Comparison of ENCODE assay signal across 8 mouse cellular contexts in genomic region chr13:23285191-23285920, GRCm38 (mm10). TPM values are rescaled to one million over a fixed set of nuclear protein-coding genes. Genes with fewer than 3 reads are reported as not detected.
DNase-seq lines count a peak whose midpoint lies in the region; ATAC-seq and TF ChIP-seq lines count a peak whose summit lies in the region.

No protein-coding gene starts in this region.

- WGBS in forebrain, postnatal 0 days = 3% methylated on average over 22 of the region's 22 CpGs
- whole genome bisulfite sequencing in liver, postnatal 0 days (ENCODE audit: insufficient replicate concordance) = 2% methylated on average over 22 of the region's 22 CpGs

- H3K36me3 ChIP-seq in forebrain, postnatal 0 days (ENCODE audit: insufficient read depth) = no peaks in the 10 kb centered on the region
- H3K36me3 ChIP-seq in liver, postnatal 0 days (replicated peaks; ENCODE audit: insufficient read depth, low read length) = no peaks in the 10 kb centered on the region

- peak overlapping the region; percentile 67 for H3K4me2 ChIP-seq in forebrain, postnatal 0 days (ENCODE audit: low read depth)
- H3K4me2 ChIP-seq in liver, postnatal 0 days (ENCODE audit: low read depth, low read length) = peak overlapping the region; percentile 72

- peak overlapping the region; percentile 15; the same call in 1 of the 2 replicates for H3K9ac ChIP-seq in forebrain, postnatal 0 days
- no peak overlapping the region for H3K9ac ChIP-seq in liver, postnatal 0 days (replicated peaks)

- peaks cover 3% of the 10 kb centered on the region; the same call in 1 of the 2 replicates for H3K27me3 ChIP-seq in forebrain, postnatal 0 days (ENCODE audit: insufficient read depth, low read length)
- H3K27me3 ChIP-seq in liver, postnatal 0 days (ENCODE audit: insufficient read depth, low read length) = 0 out of 2 replicates have a peak, but pooled peaks cover 9% of the 10 kb centered on the region

- no peak overlapping the region for H3K27ac ChIP-seq in bone marrow macrophage, adult 2 months (ENCODE audit: insufficient read depth, low read depth, low read length)
- no peak overlapping the region for H3K27ac ChIP-seq in forebrain, postnatal 0 days (ENCODE audit: low read depth, low read length)
- H3K27ac ChIP-seq in liver, postnatal 0 days (ENCODE audit: low read depth) = no peak overlapping the region

- ATAC-seq in forebrain, postnatal 0 days = peak; percentile 88
- ATAC-seq in liver, postnatal 0 days = peak; percentile 66

- H3K9me3 ChIP-seq in forebrain, postnatal 0 days (ENCODE audit: low read length) = no peaks in the 10 kb centered on the region
- H3K9me3 ChIP-seq in liver, postnatal 0 days (ENCODE audit: low read length) = no peaks in the 10 kb centered on the region

- TF ChIP-seq CTCF in bone marrow macrophage, adult 2 months (IDR thresholded peaks at IDR 0.05; ENCODE audit: low read depth, low read length) = no peak
- no peak for TF ChIP-seq CTCF in forebrain, postnatal 0 days (IDR thresholded peaks at IDR 0.05; ENCODE audit: low read depth)
- no peak for TF ChIP-seq CTCF in liver, postnatal 0 days (IDR thresholded peaks at IDR 0.05; ENCODE audit: low read depth)

- no peak for TF ChIP-seq POLR2A in bone marrow macrophage, adult 2 months (IDR thresholded peaks at IDR 0.05; ENCODE audit: borderline replicate concordance, low read depth, low read length)

- peaks cover 2% of the 10 kb centered on the region; the same call in 1 of the 2 replicates for H3K4me1 ChIP-seq in bone marrow macrophage, adult 2 months (ENCODE audit: control insufficient read depth, insufficient read depth, low read length)
- H3K4me1 ChIP-seq in forebrain, postnatal 0 days (ENCODE audit: insufficient read depth) = 0 out of 2 replicates have a peak, but pooled peaks cover 6% of the 10 kb centered on the region
- peaks cover 12% of the 10 kb centered on the region; the same call in 1 of the 2 replicates for H3K4me1 ChIP-seq in liver, postnatal 0 days (ENCODE audit: insufficient read depth)

- TF ChIP-seq EP300 in liver, postnatal 0 days (IDR thresholded peaks at IDR 0.05; ENCODE audit: low read depth) = no peak

- H3K4me3 ChIP-seq in bone marrow macrophage, adult 2 months (ENCODE audit: insufficient read depth, low read length) = peak overlapping the region; percentile 64
- peak overlapping the region; percentile 49 for H3K4me3 ChIP-seq in forebrain, postnatal 0 days (ENCODE audit: low read depth, low read length)
- peak overlapping the region; percentile 39 for H3K4me3 ChIP-seq in liver, postnatal 0 days (ENCODE audit: low read depth, low read length)

- peak; percentile 17 to 36 for DNase-seq in layer of hippocampus, postnatal 25 days (ENCODE audit: extremely low spot score in 1 of 2, low spot score in 1 of 2)
- DNase-seq in layer of hippocampus, adult 9-10 months (ENCODE audit: low spot score) = no peak
- DNase-seq in forebrain, postnatal 0 days = peak; percentile 71
- no peak for DNase-seq in liver, postnatal 0 days
- peak; percentile 81 for DNase-seq in yolk sac, embryonic 10.5 days (ENCODE audit: low spot score)
- no peak for DNase-seq in adrenal gland, postnatal 4 days (ENCODE audit: low spot score in 2 of 2)
- DNase-seq in urinary bladder, postnatal 4 days (ENCODE audit: low spot score in 2 of 2) = no peak

RNA-seq across cellular contexts. Expression of gene Vmn1r223, which starts 38.4 kb away (rescaled TPM):
- total RNA-seq in layer of hippocampus, postnatal 25 days (2021) = not detected
- not detected in 2 replicates for polyA plus RNA-seq in bone marrow macrophage, adult 2 months (2012; ENCODE audit: insufficient read depth, insufficient read length, missing spikeins)
- total RNA-seq in forebrain, postnatal 0 days (2014; rRNA removed) = not detected in 2 replicates
- not detected in 2 replicates for polyA plus RNA-seq in forebrain, postnatal 0 days (2015; fragmentation: Nextera tagmentation; extraction: Ambion mirVana)
- polyA plus RNA-seq in liver, postnatal 0 days (2015; fragmentation: Nextera tagmentation; extraction: Ambion mirVana) = not detected in 2 replicates
- not detected for total RNA-seq in adrenal gland, postnatal 4 days (2021)

RNA-seq across cellular contexts. Expression of gene Vmn1r222, which starts 49.6 kb away (rescaled TPM):
- not detected for total RNA-seq in layer of hippocampus, postnatal 25 days (2021)
- not detected in 2 replicates for polyA plus RNA-seq in bone marrow macrophage, adult 2 months (2012; ENCODE audit: insufficient read depth, insufficient read length, missing spikeins)
- not detected in 2 replicates for total RNA-seq in forebrain, postnatal 0 days (2014; rRNA removed)
- polyA plus RNA-seq in forebrain, postnatal 0 days (2015; fragmentation: Nextera tagmentation; extraction: Ambion mirVana) = not detected in 2 replicates
- polyA plus RNA-seq in liver, postnatal 0 days (2015; fragmentation: Nextera tagmentation; extraction: Ambion mirVana) = not detected in 2 replicates
- total RNA-seq in adrenal gland, postnatal 4 days (2021) = not detected

Comparison
In these comparisons a context has a peak if more than half of its experiments do, and no peak if none do; other contexts are left out.
1. DNase-seq: peak in layer of hippocampus, postnatal 25 days (2 of 2), forebrain, postnatal 0 days (single experiment) and yolk sac, embryonic 10.5 days (single experiment); none in layer of hippocampus, adult 9-10 months (single experiment), liver, postnatal 0 days (single experiment), adrenal gland, postnatal 4 days (0 of 2) and urinary bladder, postnatal 4 days (0 of 2).
2. Peak in every context shown above with its lines, with median percentiles within 50 percentile points of each other: H3K4me3 ChIP-seq.